Mouse (Mus musculus) macrophage (primary cell): ENCODE data around the gene Fam13c. TPM values are rescaled to one million over a fixed set of nuclear protein-coding genes. Genes with fewer than 3 reads are reported as not detected.

ENCODE experiments used
- H3K27ac ChIP-seq: fragments of 350-480 bp; formaldehyde crosslinking; 2 replicates; pipeline ENCODE4 v1.9.0; 2021
- H3K36me3 ChIP-seq: fragments of 350-480 bp; formaldehyde crosslinking; 2 replicates; pipeline ENCODE4 v1.9.0; 2021; ENCODE audit errors: inconsistent target
- H3K4me3 ChIP-seq: fragments of 350-480 bp; formaldehyde crosslinking; 2 replicates; pipeline ENCODE4 v1.9.0; 2021; ENCODE audit errors: inconsistent target
- H3K79me2 ChIP-seq: fragments of 350-480 bp; formaldehyde crosslinking; 2 replicates; pipeline ENCODE4 v1.9.0; 2021; ENCODE audit errors: inconsistent target
- WGBS: methylation state at CpG from one replicate; pipeline ENCODE4 v1.1.7; 2026; ENCODE audit warnings: inconsistent platforms; ENCODE audit not compliant: missing documents; 5-methylcytosine and 5-hydroxymethylcytosine counted together
- polyA plus RNA-seq: library from polyadenylated mRNA; stranded (reverse); fragments of 250-400 nt; gene quantifications from 3 replicates; pipeline ENCODE4 v1.2.4, GENCODE M21; 2018; ENCODE audit warnings: inconsistent platforms

Fam13c gene
- polyA plus RNA-seq, 1 experiment from 2014 or later: not detected

GRCm38 (mm10) chr10:70521379-70521778 lies 81.1 kb downstream of the Fam13c start:
- Histone ChIP-seq H3K4me3 (no peak overlapping the region), H3K36me3 (no peaks in the 10 kb centered on the region), H3K79me2 (no peaks in the 10 kb centered on the region), H3K27ac (no peak overlapping the region)
- WGBS: 55% methylated on average over 5 of the region's 5 CpGs

DNA sequence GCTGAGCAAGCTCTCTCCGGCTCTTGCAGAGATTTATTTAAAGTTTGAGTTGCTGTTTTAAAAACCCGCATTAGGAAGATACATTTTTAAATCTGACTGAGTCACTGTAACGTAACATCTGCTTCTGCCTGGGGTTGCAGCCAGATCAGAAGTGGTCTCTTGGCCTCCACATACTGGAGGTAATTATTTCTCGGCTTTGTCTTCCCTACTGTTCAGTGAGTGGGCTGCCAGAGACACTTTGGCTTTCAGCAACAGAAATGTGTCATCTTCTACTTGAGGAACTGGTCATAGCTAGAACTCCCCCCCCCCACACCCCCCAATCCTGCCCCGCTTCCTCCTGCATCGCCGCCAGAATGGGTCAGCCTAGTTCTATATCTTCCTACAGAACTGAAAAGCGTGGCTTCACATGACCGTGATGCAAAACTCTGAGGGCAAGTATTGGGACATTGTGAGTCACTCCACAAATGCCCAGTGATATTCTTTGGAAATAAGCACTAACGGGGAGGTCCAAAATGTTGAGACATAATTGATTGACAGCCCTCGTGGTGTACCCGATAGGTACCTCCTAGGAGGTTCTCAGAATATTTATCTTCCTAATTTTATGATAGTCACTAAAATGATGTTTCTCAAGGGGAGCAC lies 90.0 kb downstream of the Fam13c start:
- no peaks in the 10 kb centered on the region for H3K79me2 ChIP-seq
- WGBS: 91% methylated on average over 12 of the region's 12 CpGs

DNA sequence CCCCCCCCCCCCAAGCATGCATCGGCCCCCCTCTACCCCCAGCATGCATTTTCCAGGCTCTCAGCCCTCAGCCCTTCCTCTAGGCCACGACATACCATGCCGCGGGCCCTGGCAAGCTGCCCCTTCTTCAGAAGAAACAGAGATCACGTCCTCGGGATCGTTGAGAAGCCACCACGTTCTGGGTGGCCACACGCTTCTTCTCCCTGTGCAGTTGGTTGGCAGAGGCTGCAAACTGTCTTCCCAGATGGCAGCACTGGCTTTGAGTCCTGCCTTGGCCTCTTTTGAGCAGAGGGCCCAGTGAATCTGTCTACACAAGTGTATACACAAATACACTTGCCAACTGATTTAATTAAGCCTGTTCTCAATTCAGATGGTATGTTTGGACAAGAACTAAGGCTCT lies 92.0 kb downstream of the Fam13c start:
- Histone ChIP-seq H3K79me2 (no peaks in the 10 kb centered on the region), H3K36me3 (no peaks in the 10 kb centered on the region), H3K27ac (no peak overlapping the region), H3K4me3 (no peak overlapping the region)
- 98% methylated on average over 8 of the region's 9 CpGs for WGBS

More for the DNA sequence above, 90.0 kb downstream of the Fam13c start:
- H3K36me3 ChIP-seq: no peaks in the 10 kb centered on the region
- no peak overlapping the region for H3K4me3 ChIP-seq
- no peak overlapping the region for H3K27ac ChIP-seq

DNA sequence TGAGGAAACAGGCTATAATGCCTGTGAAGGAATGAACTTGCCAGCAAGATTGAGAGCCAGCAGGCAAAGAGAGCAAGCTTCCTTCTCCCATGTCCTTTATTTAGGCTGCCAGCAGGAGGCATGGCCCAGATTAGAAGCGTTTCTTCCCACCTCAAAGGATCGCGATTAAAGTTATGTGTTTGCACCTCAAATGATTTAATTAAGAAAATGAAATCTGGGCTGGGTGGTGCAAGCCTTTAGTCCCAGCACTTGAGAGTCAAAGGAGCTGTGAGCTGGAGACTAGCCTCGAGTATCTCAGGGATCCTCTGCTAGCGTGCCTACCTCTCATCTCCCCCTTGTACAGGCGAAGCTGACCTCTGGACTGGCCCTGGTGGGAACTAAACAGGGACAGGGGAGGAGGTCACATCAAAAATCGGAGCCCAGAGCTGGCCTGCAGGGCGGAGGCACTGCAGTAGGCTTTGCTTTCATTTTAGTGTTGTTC lies 93.1 kb downstream of the Fam13c start:
- no peaks in the 10 kb centered on the region for H3K79me2 ChIP-seq
- 80% methylated on average over 8 of the region's 8 CpGs for WGBS
- H3K4me3 ChIP-seq: no peak overlapping the region
- H3K27ac ChIP-seq: no peak overlapping the region
- no peaks in the 10 kb centered on the region for H3K36me3 ChIP-seq

- no peak overlapping the region for H3K27ac ChIP-seq
- no peaks in the 10 kb centered on the region for H3K36me3 ChIP-seq
- WGBS: 86% methylated on average over 10 of the region's 12 CpGs
- H3K4me3 ChIP-seq: no peak overlapping the region
- no peaks in the 10 kb centered on the region for H3K79me2 ChIP-seq
These were observed 93.7 kb downstream of the Fam13c start for GRCm38 (mm10) chr10:70533986-70534385.

GRCm38 (mm10) chr10:70534571-70534970 lies 94.3 kb downstream of the Fam13c start:
- WGBS: 89% methylated on average over 10 of the region's 10 CpGs
- H3K79me2 ChIP-seq: no peaks in the 10 kb centered on the region
- H3K4me3 ChIP-seq: no peak overlapping the region
- H3K27ac ChIP-seq: no peak overlapping the region
- H3K36me3 ChIP-seq: no peaks in the 10 kb centered on the region

DNA sequence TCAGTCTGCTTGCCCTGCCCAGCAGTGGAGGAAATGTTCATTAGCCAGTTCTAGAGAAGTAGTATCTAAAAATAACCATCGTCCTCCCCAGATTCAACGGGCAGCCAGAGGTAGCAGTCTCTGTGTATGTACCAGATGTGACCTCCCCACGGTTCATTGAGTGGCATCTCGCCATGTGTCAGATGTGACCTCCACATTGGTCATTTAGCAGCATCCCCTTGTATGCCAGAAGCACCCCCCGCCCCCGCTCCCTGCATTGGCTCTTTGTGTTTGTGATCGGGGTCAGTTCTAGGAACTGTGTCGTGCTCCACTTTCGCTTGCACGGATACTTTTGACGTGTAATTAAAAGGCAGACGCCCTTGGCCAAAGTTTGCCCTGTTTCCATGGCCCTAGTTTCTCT lies 95.1 kb downstream of the Fam13c start:
- WGBS: 89% methylated on average over 11 of the region's 12 CpGs
- no peak overlapping the region for H3K27ac ChIP-seq
- H3K36me3 ChIP-seq: no peaks in the 10 kb centered on the region
- no peak overlapping the region for H3K4me3 ChIP-seq
- H3K79me2 ChIP-seq: no peaks in the 10 kb centered on the region

- 92% methylated on average over 10 of the region's 10 CpGs for WGBS
- Histone ChIP-seq H3K79me2 (no peaks in the 10 kb centered on the region), H3K27ac (no peak overlapping the region), H3K4me3 (no peak overlapping the region), H3K36me3 (no peaks in the 10 kb centered on the region)
These were observed 97.4 kb downstream of the Fam13c start for GRCm38 (mm10) chr10:70537694-70538093.

- Histone ChIP-seq H3K27ac (no peak overlapping the region), H3K4me3 (no peak overlapping the region), H3K79me2 (no peaks in the 10 kb centered on the region), H3K36me3 (no peaks in the 10 kb centered on the region)
- 90% methylated on average over 9 of the region's 9 CpGs for WGBS
These were observed 99.0 kb downstream of the Fam13c start for GRCm38 (mm10) chr10:70539251-70539650.

- Histone ChIP-seq H3K79me2 (no peaks in the 10 kb centered on the region), H3K4me3 (no peak overlapping the region)
- WGBS: 77% methylated on average over 9 of the region's 9 CpGs
These were observed 100.3 kb downstream of the Fam13c start for GRCm38 (mm10) chr10:70540456-70541195.

GRCm38 (mm10) chr10:70542857-70543256 lies 102.6 kb downstream of the Fam13c start:
- Histone ChIP-seq H3K27ac (no peak overlapping the region), H3K79me2 (no peaks in the 10 kb centered on the region), H3K4me3 (no peak overlapping the region), H3K36me3 (no peaks in the 10 kb centered on the region)
- 82% methylated on average over 6 of the region's 6 CpGs for WGBS

More at GRCm38 (mm10) chr10:70540456-70541195, 100.3 kb downstream of the Fam13c start:
- H3K27ac ChIP-seq: no peak overlapping the region
- H3K36me3 ChIP-seq: no peaks in the 10 kb centered on the region

DNA sequence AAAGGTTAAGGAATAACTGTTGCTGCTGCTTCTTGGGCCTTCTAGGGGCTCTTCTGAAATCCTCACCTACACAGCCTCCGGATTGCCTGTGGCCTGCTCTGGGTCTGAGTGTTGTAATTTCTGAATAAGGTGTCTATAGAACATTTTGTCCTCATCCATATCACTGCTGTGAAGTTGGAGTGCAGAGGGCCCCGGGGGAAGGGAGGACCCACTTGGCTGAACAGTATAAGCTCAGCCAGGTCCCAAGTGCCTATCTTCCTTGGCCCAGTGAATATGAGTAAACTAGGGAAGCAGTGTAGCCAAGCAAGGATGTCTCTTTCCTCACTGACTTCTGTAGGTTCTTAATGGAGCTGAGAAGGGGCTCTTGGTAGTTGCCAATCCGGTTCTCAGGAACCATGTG lies 112.2 kb downstream of the Fam13c start:
- WGBS: 94% methylated on average over 2 of the region's 3 CpGs
- no peaks in the 10 kb centered on the region for H3K36me3 ChIP-seq
- H3K27ac ChIP-seq: no peak overlapping the region
- no peak overlapping the region for H3K4me3 ChIP-seq
- no peaks in the 10 kb centered on the region for H3K79me2 ChIP-seq

DNA sequence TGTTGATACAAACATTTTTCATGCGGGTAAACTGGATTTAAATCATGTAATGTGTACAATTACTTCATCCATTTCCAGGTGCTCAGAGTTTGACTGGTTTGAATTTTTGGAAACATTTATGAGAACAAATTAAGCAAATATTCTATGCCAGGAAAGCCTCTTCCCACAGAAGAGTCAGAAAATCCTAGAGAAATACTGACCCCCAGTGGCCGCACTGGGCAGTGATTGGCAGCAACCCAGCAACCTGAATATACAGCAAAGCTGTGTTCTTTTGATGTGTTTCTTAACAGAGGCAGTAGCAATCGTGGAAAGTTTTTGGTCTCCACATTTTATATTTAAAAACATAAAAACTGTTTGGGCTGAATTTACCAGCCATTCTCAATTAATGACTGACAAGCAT lies 123.4 kb downstream of the Fam13c start:
- H3K79me2 ChIP-seq: no peaks in the 10 kb centered on the region
- 23% methylated on average over 3 of the region's 3 CpGs for WGBS

GRCm38 (mm10) chr10:70581556-70582211 lies 141.4 kb downstream of the Fam13c start:
- Histone ChIP-seq H3K27ac (no peak overlapping the region), H3K36me3 (no peaks in the 10 kb centered on the region), H3K4me3 (no peak overlapping the region), H3K79me2 (no peaks in the 10 kb centered on the region)
- 73% methylated on average over 7 of the region's 7 CpGs for WGBS

More for the DNA sequence above, 123.4 kb downstream of the Fam13c start:
- Histone ChIP-seq H3K36me3 (no peaks in the 10 kb centered on the region), H3K4me3 (no peak overlapping the region), H3K27ac (no peak overlapping the region)

GRCm38 (mm10) chr10:70584171-70584570 lies 143.9 kb downstream of the Fam13c start:
- WGBS: 100% methylated on average over 1 of the region's 1 CpGs
- no peak overlapping the region for H3K27ac ChIP-seq
- H3K79me2 ChIP-seq: no peaks in the 10 kb centered on the region
- no peaks in the 10 kb centered on the region for H3K36me3 ChIP-seq
- no peak overlapping the region for H3K4me3 ChIP-seq
